Mouse (Mus musculus): ENCODE results near the gene Actl10.
A peak's percentile ranks its signal among the peaks of the same experiment; 100 is the strongest.

Gene Actl10

GRCm38 (mm10) chr2:154583906-154584872, 32.6 kb downstream of the Actl10 start:
- DNase-seq = peak; percentile 79

- peak; percentile 36 for DNase-seq
Observed at GRCm38 (mm10) chr2:154584931-154585601, 33.5 kb downstream of the Actl10 start.

GRCm38 (mm10) chr2:154586405-154586804, 34.8 kb downstream of the Actl10 start:
- DNase-seq = peak; percentile 68

GRCm38 (mm10) chr2:154589051-154589450, 37.5 kb downstream of the Actl10 start:
- DNase-seq = no peak

GRCm38 (mm10) chr2:154591239-154591638, 39.7 kb downstream of the Actl10 start:
- no peak for DNase-seq

GRCm38 (mm10) chr2:154593025-154593424, 41.4 kb downstream of the Actl10 start:
- DNase-seq = peak; percentile 66

DNA sequence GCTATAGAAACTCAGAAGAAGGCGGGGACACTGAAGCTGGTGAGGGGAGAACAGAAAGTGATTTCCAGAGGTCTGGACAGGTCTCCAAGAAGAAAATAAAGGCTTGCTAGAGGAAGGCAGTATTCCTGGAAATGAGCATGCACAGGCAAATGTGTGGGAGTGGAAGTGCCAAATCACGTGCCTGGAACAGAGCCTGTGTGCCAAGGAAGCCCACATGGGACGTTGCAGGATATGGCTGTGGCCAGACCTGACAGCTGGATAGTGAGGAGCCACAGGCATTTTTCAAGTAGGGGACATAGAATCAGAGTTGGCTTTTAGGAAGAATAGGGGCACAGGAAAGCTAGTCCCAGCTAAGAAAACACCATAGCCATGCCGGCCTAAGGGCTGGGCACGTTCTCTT, 44.2 kb downstream of the Actl10 start:
- no peak for DNase-seq

DNA sequence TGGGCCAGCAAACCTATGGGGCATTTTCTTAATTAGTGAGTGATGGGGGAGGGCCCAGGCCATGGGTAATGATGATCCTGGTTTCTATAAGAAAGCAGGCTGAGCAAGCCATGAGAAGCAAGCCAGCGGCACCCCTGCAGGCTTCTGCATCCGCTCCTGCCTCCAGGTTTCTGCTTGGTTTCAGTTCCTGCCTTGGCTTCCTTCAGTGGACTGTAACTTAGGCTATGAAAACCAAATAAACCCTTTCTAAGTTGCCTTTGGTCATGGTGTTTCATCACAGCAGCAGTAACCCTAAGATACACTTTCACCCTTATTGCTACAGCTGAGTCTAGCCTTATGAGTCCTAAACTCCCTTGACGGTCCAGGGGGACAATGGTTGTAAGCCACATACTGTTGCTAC, 45.8 kb downstream of the Actl10 start:
- no peak for DNase-seq

GRCm38 (mm10) chr2:154600586-154600985, 49.0 kb downstream of the Actl10 start:
- no peak for DNase-seq

GRCm38 (mm10) chr2:154601324-154601723, 49.7 kb downstream of the Actl10 start:
- no peak for DNase-seq

Measured in retina, postnatal 1 day (tissue).